Mouse (Mus musculus) cerebellum, postnatal 4 days (tissue): ENCODE results near the gene Nktr.

ENCODE experiments used
- DNase-seq, 2 experiments: peaks; one replicate each; pipeline ENCODE4 v3.0.0; 2022; ENCODE audit warnings: low spot score in 2 of 2, mixed read lengths in 1 of 2

Nktr gene

GRCm38 (mm10) chr9:121718792-121719318 lies at the start of gene Nktr:
Nktr (plus strand) TSS chr9:121719169.
- DNase-seq = peak; percentile 92 to 97

- peak; percentile 48 to 65 for DNase-seq
Observed at GRCm38 (mm10) chr9:121669348-121669791, 49.6 kb upstream of the Nktr start.

- DNase-seq = peak in 1 of 2 experiments; percentile 51
Observed at GRCm38 (mm10) chr9:121671300-121671699, 47.7 kb upstream of the Nktr start.

- no peak for DNase-seq
Observed at GRCm38 (mm10) chr9:121672311-121672710, 46.7 kb upstream of the Nktr start.

GRCm38 (mm10) chr9:121673716-121674115 lies 45.3 kb upstream of the Nktr start:
- no peak for DNase-seq

GRCm38 (mm10) chr9:121675011-121675410 lies 44.0 kb upstream of the Nktr start:
- DNase-seq = no peak

- no peak for DNase-seq
Observed at GRCm38 (mm10) chr9:121675556-121675955, 43.4 kb upstream of the Nktr start.

GRCm38 (mm10) chr9:121677069-121677468 lies 41.9 kb upstream of the Nktr start:
- no peak for DNase-seq

GRCm38 (mm10) chr9:121677476-121677875 lies 41.5 kb upstream of the Nktr start:
- no peak for DNase-seq

- DNase-seq = peak; percentile 58 to 69
Observed at GRCm38 (mm10) chr9:121679549-121679948, 39.4 kb upstream of the Nktr start.

GRCm38 (mm10) chr9:121681191-121681590 lies 37.8 kb upstream of the Nktr start:
- no peak for DNase-seq

GRCm38 (mm10) chr9:121682037-121682680 lies 36.8 kb upstream of the Nktr start:
- no peak for DNase-seq

- DNase-seq = no peak
Observed at GRCm38 (mm10) chr9:121684702-121685101, 34.3 kb upstream of the Nktr start.

- peak in 1 of 2 experiments; percentile 45 for DNase-seq
Observed at GRCm38 (mm10) chr9:121690200-121690651, 28.7 kb upstream of the Nktr start.

- no peak for DNase-seq
Observed at GRCm38 (mm10) chr9:121690734-121691133, 28.2 kb upstream of the Nktr start.

- no peak for DNase-seq
Observed at GRCm38 (mm10) chr9:121694736-121695135, 24.2 kb upstream of the Nktr start.

- no peak for DNase-seq
Observed at GRCm38 (mm10) chr9:121696626-121697025, 22.3 kb upstream of the Nktr start.

GRCm38 (mm10) chr9:121697150-121698049 lies 21.6 kb upstream of the Nktr start:
- DNase-seq = peak in 1 of 2 experiments; percentile 77

GRCm38 (mm10) chr9:121704261-121704645 lies 14.7 kb upstream of the Nktr start:
- DNase-seq = no peak

- peak; percentile 63 to 81 for DNase-seq
Observed at GRCm38 (mm10) chr9:121704646-121705625, 14.0 kb upstream of the Nktr start, which contains the start of gene Sec22c. Sec22c (minus strand) TSS chr9:121705490.

- no peak for DNase-seq
Observed at GRCm38 (mm10) chr9:121706029-121706675, 12.8 kb upstream of the Nktr start.
